9 mouse cellular contexts compared by ENCODE assay signal in genomic region chr5:111639476-111640287, GRCm38 (mm10).
DNase-seq lines count a peak whose midpoint lies in the region; ATAC-seq and TF ChIP-seq lines count a peak whose summit lies in the region.
"Had no signal": no experiment of that assay in that cellular context is flagged by ENCODE, and none has a peak within 500 bp of the region (broad histone marks: within the 10 kb centered on the region; RNA-seq: fewer than 3 reads in every experiment).

No protein-coding gene starts in this region.

- H3K9me3 ChIP-seq in heart, embryonic 13.5 days = 0 out of 2 replicates have a peak, but pooled peaks cover 3% of the 10 kb centered on the region
- no peaks in the 10 kb centered on the region for H3K9me3 ChIP-seq in hindbrain, embryonic 11.5 days (ENCODE audit: control insufficient read depth, low read length)
- no peaks in the 10 kb centered on the region for H3K9me3 ChIP-seq in midbrain, embryonic 10.5 days (replicated peaks)

- no peak for TF ChIP-seq POLR2A in brain, embryonic 14.5 days (IDR thresholded peaks at IDR 0.05; ENCODE audit: borderline replicate concordance, extremely low read depth, insufficient read depth, insufficient read length, poor library complexity, severe bottlenecking)

- WGBS in heart, embryonic 13.5 days = 10% methylated on average over 26 of the region's 29 CpGs
- 3% methylated on average over 28 of the region's 29 CpGs for WGBS in hindbrain, embryonic 11.5 days
- WGBS in midbrain, embryonic 10.5 days = 5% methylated on average over 29 of the region's 29 CpGs

- H3K4me3 ChIP-seq in heart, embryonic 13.5 days = 0 out of 2 replicates have a peak overlapping the region, but pooled peaks have one; percentile 1
- H3K4me3 ChIP-seq in hindbrain, embryonic 11.5 days (ENCODE audit: low read depth, low read length) = 0 out of 2 replicates have a peak overlapping the region, but pooled peaks have one; percentile 6
- H3K4me3 ChIP-seq in midbrain, embryonic 10.5 days = peak overlapping the region; percentile 46

- TF ChIP-seq CTCF in brain, embryonic 14.5 days (IDR thresholded peaks at IDR 0.05; ENCODE audit: borderline replicate concordance, extremely low read depth, insufficient read depth, insufficient read length) = no peak

- H3K9ac ChIP-seq in heart, embryonic 13.5 days = 0 out of 2 replicates have a peak overlapping the region, but pooled peaks have one; percentile 6
- peak overlapping the region; percentile 34; the same call in 1 of the 2 replicates for H3K9ac ChIP-seq in hindbrain, embryonic 11.5 days (ENCODE audit: low read depth, low read length)

- H3K4me1 ChIP-seq in heart, embryonic 13.5 days = peaks cover 12% of the 10 kb centered on the region
- H3K4me1 ChIP-seq in hindbrain, embryonic 11.5 days (replicated peaks; ENCODE audit: control insufficient read depth, insufficient read depth, low read length) = peaks cover 13% of the 10 kb centered on the region
- H3K4me1 ChIP-seq in midbrain, embryonic 10.5 days = peaks cover 66% of the 10 kb centered on the region

- H3K27ac ChIP-seq in heart, embryonic 13.5 days (replicated peaks) = no peak overlapping the region
- peak overlapping the region; percentile 54; the same call in 1 of the 2 replicates for H3K27ac ChIP-seq in hindbrain, embryonic 11.5 days (ENCODE audit: low read depth, low read length)
- peak overlapping the region; percentile 83 for H3K27ac ChIP-seq in midbrain, embryonic 10.5 days (replicated peaks)

- no peak for ATAC-seq in heart, embryonic 13.5 days (ENCODE audit: extremely low read depth, insufficient number of reproducible peaks, low FRiP score, low TSS enrichment)
- peak; percentile 58 for ATAC-seq in hindbrain, embryonic 11.5 days (ENCODE audit: low FRiP score)
- ATAC-seq in erythroid progenitor cell, adult 5-6 weeks (replicated peaks; ENCODE audit: low FRiP score, poor library complexity, severe bottlenecking) = no peak
- ATAC-seq: inflammation-experienced regulatory T-cells, adult 6 months had no signal

- no peak for DNase-seq in heart, adult 18-20 months
- DNase-seq in brain, embryonic 14.5 days (ENCODE audit: low read depth) = peak; percentile 43
- DNase-seq in hindbrain, embryonic 11.5 days (ENCODE audit: low spot score) = no peak
- DNase-seq in midbrain, embryonic 10.5 days (ENCODE audit: low spot score) = no peak
- DNase-seq in lung, postnatal 36 days = no peak
- no peak for DNase-seq in spleen, adult 12 weeks (ENCODE audit: low spot score)

- H3K36me3 ChIP-seq in heart, embryonic 13.5 days = no peaks in the 10 kb centered on the region
- H3K36me3 ChIP-seq in hindbrain, embryonic 11.5 days (ENCODE audit: control insufficient read depth, insufficient read depth, low read length) = no peaks in the 10 kb centered on the region
- no peaks in the 10 kb centered on the region for H3K36me3 ChIP-seq in midbrain, embryonic 10.5 days

- H3K4me2 ChIP-seq in heart, embryonic 13.5 days = peak overlapping the region; percentile 47
- peak overlapping the region; percentile 36 for H3K4me2 ChIP-seq in hindbrain, embryonic 11.5 days (replicated peaks; ENCODE audit: low read depth, low read length)

- peaks cover 61% of the 10 kb centered on the region for H3K27me3 ChIP-seq in heart, embryonic 13.5 days (replicated peaks)
- H3K27me3 ChIP-seq in hindbrain, embryonic 11.5 days (ENCODE audit: control insufficient read depth, insufficient read depth, low read length) = no peaks in the 10 kb centered on the region; the same call in 1 of the 2 replicates
- peaks cover 56% of the 10 kb centered on the region for H3K27me3 ChIP-seq in midbrain, embryonic 10.5 days (ENCODE audit: low read depth, poor library complexity, severe bottlenecking)
